Mouse (Mus musculus) left cerebral cortex, adult 8-10 months (tissue): Measurements from ENCODE around the gene Doc2b. TPM values are rescaled to one million over a fixed set of nuclear protein-coding genes. Genes with fewer than 3 reads are reported as not detected.

Source experiments
- DNase-seq, 2 experiments: peaks; one replicate each; pipeline ENCODE4 v3.0.0; 2022; ENCODE audit warnings: low spot score in 2 of 2
- total RNA-seq, 4 experiments: library from RNA; stranded (reverse); gene quantifications; 2 replicates each; pipeline ENCODE4 v1.2.4; 2022

The Doc2b gene
- total RNA-seq: 10 to 100 TPM; 21.7 to 32.6 (median 24.1) TPM

- DNase-seq: peak; percentile 39 to 42
Measured at GRCm38 (mm10) chr11:75796029-75796445, at the start of gene Doc2b. Doc2b (minus strand) TSS chr11:75796049.

- no peak for DNase-seq
Measured at GRCm38 (mm10) chr11:75842904-75843619, 47.2 kb upstream of the Doc2b start.

DNA sequence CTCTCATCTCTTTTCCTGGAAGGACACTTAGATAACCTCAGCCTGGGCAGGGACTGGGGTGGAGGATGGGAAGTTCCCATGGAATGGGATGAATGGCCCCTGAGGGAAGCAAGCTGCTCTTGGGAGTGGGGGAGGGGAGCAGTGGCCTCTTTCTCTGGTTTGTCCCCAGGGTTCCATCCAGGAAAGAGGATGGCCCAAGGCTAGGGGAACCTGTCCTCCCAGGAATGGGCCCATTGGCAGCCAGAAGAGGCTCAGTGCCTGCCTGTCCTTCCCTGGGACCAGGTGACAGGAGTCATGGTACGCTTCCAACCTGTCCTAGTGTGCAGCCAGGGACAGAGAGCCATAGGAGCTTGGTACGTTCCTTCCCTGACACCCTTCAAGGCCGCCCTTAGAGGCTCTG lies 45.7 kb upstream of the Doc2b start:
- no peak for DNase-seq

- DNase-seq: no peak
Measured at GRCm38 (mm10) chr11:75839536-75840430, 43.9 kb upstream of the Doc2b start.

GRCm38 (mm10) chr11:75838861-75839426 lies 43.1 kb upstream of the Doc2b start:
- no peak for DNase-seq

DNA sequence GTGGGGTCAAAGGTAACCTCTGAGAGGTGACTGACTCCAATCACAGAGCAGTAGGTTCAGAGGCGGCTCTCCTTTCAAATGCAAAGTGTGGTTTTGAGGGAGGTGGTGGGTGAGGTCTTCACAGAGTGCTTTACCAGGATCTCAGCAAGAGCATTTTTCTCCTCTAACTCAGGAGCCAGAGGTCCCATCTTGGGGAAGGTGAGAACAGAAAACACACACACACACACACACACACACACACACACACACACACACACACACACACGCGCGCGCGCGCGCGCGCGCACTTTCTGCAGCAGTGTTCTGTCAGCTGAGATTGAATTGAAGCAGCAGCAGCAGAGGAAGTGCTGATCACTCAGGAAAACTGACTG lies 40.4 kb upstream of the Doc2b start:
- DNase-seq: no peak

GRCm38 (mm10) chr11:75835587-75836239 lies 39.9 kb upstream of the Doc2b start:
- DNase-seq: peak in 1 of 2 experiments; percentile 33

DNA sequence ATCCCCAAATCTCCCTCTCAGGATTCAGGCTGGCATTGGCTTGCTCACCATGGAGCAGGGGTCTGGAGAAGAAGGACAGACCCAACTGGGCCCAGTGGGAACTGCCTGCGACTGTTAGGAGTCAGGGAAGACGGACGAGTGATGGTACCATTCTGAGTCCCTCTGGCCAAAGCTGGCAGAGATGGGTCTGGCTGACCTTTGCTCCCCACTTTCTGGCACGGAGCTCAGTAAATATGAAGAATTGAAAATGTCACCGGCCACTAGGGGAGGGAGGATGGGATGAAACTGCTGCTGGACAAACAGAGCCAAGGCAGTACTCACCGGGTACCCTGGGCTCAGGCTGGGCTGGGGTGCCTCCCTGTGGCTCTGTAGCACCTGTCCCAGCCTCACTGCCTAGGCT lies 37.2 kb upstream of the Doc2b start:
- DNase-seq: no peak

DNA sequence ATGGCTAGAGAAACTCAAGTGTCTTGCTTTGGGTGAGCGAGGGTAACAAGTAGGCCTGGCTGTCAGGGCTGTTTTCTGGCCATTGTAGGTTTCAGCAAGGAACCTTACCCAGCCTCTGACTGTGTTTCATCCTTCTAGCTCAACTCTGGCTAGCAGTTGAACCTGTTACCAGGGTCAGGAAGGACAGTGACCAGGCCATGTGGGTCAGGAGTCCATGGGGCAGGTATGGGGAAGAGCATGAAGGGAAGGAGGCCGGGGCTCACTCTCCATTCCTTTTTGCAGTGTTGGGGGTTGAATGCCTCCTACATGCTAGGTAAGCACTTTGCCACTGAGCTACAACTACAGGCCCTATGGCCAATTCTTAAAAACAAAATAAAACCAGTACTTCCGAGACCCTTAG lies 34.5 kb upstream of the Doc2b start:
- no peak for DNase-seq

DNA sequence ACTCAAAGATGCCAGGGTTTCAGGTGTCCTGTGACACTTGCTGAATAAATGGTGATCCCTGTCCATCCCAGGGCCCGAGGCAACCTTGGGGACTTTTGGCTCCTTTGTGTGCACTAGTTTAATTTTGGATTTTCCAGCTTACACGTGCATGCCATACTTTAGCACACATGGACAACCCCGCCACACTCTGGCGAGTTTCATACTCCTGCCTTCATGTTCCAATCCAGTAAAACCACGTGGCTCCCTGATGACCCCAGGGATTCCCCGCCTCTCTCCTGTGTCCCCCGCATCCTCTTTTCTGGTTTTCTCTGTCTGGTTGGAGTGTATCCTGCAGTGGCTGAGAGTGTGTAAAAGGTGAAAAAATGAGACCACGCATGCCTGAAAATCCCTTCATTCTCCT lies 31.6 kb upstream of the Doc2b start:
- DNase-seq: no peak

DNA sequence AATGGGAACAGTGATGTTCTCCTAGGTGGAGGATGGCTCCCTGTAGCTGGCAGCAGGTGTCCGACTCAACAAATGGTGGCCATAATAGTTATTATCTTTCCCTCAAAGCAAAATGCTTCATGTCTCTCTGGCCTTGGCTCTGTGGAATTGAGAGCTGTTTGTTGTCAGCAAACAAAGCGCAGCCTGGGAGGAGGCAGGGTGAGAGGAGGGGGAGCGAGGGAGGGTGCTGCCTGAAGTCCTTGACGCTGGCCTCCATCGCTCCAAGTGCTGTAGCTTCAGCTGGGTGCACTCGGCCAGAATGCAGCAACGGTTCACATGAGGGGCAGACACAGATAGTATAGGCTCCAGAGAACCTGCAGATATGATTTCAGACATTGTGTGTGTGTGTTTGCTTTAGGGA lies 27.7 kb upstream of the Doc2b start:
- DNase-seq: no peak

DNA sequence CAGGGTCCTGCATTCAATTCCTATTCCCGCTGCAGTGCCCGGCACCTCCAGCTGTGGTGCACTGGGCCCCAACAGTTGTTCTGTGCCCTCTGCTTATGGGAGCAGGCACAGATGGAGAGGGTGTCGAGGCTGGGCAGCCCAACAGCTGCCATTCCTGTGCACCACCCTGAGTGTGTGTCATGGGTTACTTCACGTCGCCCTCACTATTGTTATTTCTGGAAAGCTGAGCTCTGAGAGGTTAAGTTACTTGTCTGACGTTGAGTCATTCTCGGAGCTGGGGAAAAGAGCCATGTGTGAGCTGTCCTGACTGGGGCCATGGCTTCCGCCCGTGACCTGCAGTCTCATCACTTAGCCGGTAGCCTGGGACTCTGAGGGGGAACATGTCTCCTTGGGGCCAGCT lies 17.2 kb upstream of the Doc2b start:
- DNase-seq: no peak

GRCm38 (mm10) chr11:75811900-75812299 lies 16.1 kb upstream of the Doc2b start:
- DNase-seq: no peak

GRCm38 (mm10) chr11:75810526-75810925 lies 14.7 kb upstream of the Doc2b start:
- DNase-seq: no peak

- DNase-seq: no peak
Measured at GRCm38 (mm10) chr11:75807486-75807885, 11.6 kb upstream of the Doc2b start.

GRCm38 (mm10) chr11:75801771-75802550 lies 6.1 kb upstream of the Doc2b start:
- no peak for DNase-seq

GRCm38 (mm10) chr11:75801369-75801768 lies 5.5 kb upstream of the Doc2b start:
- no peak for DNase-seq

DNA sequence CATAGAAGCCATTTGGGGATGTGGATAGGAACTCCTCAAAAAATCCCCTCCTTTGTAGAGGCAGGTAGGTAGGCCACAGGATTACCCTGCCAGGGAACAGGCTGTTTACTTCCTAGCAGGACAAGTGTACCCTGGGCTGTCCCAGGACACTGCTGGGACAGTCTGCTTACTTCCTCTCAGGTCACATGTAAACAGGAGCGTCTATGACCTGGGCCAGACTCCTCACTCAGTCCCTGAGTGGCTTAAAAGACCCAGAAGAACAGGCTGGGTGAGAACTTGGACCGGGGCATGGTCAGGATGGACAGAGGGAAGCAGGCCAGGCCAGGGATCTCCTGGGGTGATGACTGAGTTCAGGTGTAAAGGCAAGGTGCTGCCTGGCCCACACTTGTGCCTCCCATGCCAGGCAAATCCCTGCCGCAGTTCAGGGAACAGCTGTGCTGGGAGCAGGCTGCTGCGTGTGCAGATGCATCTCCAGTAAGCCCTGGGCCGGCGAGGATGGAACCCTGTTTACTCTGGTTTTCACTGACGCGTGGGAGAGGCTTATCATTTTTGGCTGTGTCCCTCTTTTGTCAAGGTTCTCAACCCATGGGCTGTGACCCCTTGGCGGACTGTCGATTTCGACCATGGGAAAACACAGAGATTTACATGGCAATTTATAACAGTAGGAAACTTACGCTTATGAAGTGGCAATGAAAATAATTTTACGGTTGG lies 842 bp upstream of the Doc2b start:
- DNase-seq: no peak

DNA sequence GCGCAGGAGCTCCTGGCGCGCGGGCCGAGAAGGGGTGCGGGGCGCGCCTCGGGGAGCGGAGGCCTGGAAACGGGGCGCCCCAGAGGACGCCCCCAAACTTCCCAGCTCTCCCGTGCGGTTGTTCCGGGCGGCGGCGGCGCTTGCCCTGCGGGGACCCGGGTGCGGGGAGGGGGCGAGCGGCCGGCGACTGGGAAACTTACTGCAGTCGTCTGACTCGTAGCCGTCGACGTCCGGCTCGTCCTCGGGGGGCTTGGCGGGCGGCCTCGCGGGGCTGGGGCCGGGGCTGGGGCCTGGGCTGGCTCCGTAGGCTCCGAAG lies 570 bp downstream of the Doc2b start:
- no peak for DNase-seq

- no peak for DNase-seq
Measured at GRCm38 (mm10) chr11:75794602-75795320, 1.1 kb downstream of the Doc2b start.
